Mouse (Mus musculus): ENCODE results near the gene Olfr476. TPM values are rescaled to one million over a fixed set of nuclear protein-coding genes. Genes with fewer than 3 reads are reported as not detected.
"Not testable (repeated sequence)": the region's sequence is repeated elsewhere in the genome, so short reads cannot be mapped to it uniquely, and the experiment has no call there.

The Olfr476 gene
- total RNA-seq (2014; rRNA removed) (not detected in 2 replicates), polyA plus RNA-seq (2015; fragmentation: Nextera tagmentation; extraction: Ambion mirVana) (not detected in 2 replicates)

DNA sequence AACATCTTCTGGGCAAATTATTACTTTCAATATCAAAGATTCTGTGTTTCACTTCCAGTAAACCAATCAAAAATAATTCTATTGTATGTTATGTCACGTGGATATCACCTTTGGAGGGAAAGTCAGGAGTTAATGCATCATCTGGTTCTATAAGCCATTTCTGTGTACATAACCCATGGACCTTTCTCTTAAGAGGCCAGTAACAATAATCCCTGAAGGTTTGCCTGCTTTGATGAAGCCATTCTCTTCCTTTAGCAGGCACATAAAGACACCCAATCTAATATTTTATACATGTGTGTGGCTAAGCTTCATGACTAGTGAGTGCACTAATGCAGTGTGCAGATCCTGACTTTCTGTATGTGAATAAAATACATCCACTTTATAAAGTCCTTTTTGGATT is at the start of gene Olfr476:
Gene Olfr476, plus strand, starts transcription at position 301 of the 400 bp plus-strand sequence.
- WGBS: 60% methylated on average over 1 of the region's 1 CpGs
- Histone ChIP-seq H3K9me3 (ENCODE audit: low read length) (no peaks in the 10 kb centered on the region), H3K4me2 (ENCODE audit: low read depth) (no peak within 1 kb of the TSS), H3K27ac (ENCODE audit: low read depth, low read length) (no peak within 1 kb of the TSS), H3K27me3 (ENCODE audit: insufficient read depth, low read length) (no peaks in the 10 kb centered on the region), H3K9ac (no peak within 1 kb of the TSS), H3K4me1 (ENCODE audit: insufficient read depth) (no peaks in the 10 kb centered on the region), H3K36me3 (ENCODE audit: insufficient read depth) (no peaks in the 10 kb centered on the region), H3K4me3 (ENCODE audit: low read depth, low read length) (no peak within 1 kb of the TSS)
- no peak for ATAC-seq
- no peak for DNase-seq
- no peak for TF ChIP-seq CTCF (IDR thresholded peaks at IDR 0.05; ENCODE audit: low read depth)

DNA sequence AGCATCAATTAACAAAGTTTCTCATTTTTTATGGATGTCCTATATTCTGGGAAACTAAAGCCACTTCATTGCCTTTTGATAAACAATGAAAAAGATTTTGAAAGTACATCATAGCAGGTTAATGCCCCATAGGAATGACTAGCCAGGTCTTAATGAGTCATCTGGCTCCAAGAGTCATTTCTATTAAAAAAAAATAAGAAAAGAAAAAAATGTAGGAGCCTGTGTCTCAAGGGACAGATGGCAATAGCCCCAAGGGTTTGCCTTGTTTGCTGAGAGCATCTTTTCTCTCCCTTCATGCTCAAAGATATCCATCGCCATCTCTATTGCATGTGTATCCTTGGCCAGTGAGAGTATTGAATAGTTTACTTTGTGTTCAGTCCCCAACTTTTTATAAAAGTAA is 34.5 kb upstream of the Olfr476 start, which contains the start of gene Olfr473:
Gene Olfr473, plus strand, starts transcription at position 301 of the 400 bp plus-strand sequence.
- no peak for TF ChIP-seq CTCF (IDR thresholded peaks at IDR 0.05; ENCODE audit: low read depth)
- ATAC-seq (no peak), DNase-seq (no peak)
- Histone ChIP-seq H3K9ac (no peak within 1 kb of the TSS), H3K4me2 (ENCODE audit: low read depth) (no peak within 1 kb of the TSS), H3K4me1 (ENCODE audit: insufficient read depth) (no peaks in the 10 kb centered on the region), H3K27ac (ENCODE audit: low read depth, low read length) (no peak within 1 kb of the TSS), H3K36me3 (ENCODE audit: insufficient read depth) (no peaks in the 10 kb centered on the region), H3K9me3 (ENCODE audit: low read length) (no peaks in the 10 kb centered on the region), H3K27me3 (ENCODE audit: insufficient read depth, low read length) (no peaks in the 10 kb centered on the region), H3K4me3 (ENCODE audit: low read depth, low read length) (no peak within 1 kb of the TSS)
- 97% methylated on average over 1 of the region's 1 CpGs for WGBS

DNA sequence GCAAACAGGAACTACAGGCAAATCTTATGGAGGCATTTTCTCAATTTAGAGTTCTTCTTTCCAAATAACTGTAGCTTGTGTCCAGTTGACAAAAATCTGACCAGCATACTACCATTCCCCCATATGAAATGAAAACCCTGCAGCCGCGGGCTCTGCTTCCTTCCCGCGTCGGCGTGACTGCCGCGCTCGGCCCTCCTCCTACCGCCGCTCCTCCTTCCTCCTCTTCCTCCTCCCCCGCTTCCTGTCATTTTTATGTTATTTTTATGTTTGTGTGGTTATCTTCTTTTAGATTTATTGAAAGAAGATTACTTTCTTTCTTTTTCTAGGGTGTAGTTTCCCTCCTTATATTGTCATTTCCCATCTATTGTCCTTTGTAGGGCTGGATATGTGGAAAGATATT is 12.1 kb upstream of the Olfr476 start:
- H3K4me3 ChIP-seq (ENCODE audit: low read depth, low read length); H3K9ac ChIP-seq; ATAC-seq; H3K4me1 ChIP-seq (ENCODE audit: insufficient read depth); H3K9me3 ChIP-seq (ENCODE audit: low read length); DNase-seq; H3K27me3 ChIP-seq (ENCODE audit: insufficient read depth, low read length); H3K36me3 ChIP-seq (ENCODE audit: insufficient read depth); H3K4me2 ChIP-seq (ENCODE audit: low read depth); H3K27ac ChIP-seq (ENCODE audit: low read depth, low read length): not testable (repeated sequence)
- 98% methylated on average over 12 of the region's 12 CpGs for WGBS

DNA sequence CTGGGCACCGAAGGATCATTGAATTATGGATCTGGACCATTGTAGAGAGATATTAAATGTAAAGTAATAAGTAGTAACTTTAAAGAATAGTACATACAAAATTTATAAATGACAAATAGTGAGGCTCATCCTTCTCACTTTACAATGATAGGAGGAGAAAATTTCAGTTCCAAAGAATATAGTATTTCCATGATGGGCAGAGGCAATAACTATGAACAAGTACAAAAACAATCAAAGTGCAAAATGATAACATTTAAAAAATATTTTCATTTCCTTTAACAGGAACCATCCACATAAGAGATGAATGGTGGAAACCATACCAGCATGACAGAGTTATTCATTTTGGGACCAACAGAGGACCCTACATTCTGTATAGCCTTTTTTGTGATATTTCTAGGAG is 10.3 kb upstream of the Olfr476 start, which contains the start of gene Olfr474:
Gene Olfr474, plus strand, starts transcription at position 301 of the 400 bp plus-strand sequence.
- no peak for ATAC-seq
- DNase-seq: no peak
- Histone ChIP-seq H3K27ac (ENCODE audit: low read depth, low read length) (no peak within 1 kb of the TSS), H3K9ac (no peak within 1 kb of the TSS), H3K4me2 (ENCODE audit: low read depth) (no peak within 1 kb of the TSS), H3K9me3 (ENCODE audit: low read length) (no peaks in the 10 kb centered on the region), H3K4me1 (ENCODE audit: insufficient read depth) (no peaks in the 10 kb centered on the region), H3K4me3 (ENCODE audit: low read depth, low read length) (no peak within 1 kb of the TSS), H3K27me3 (ENCODE audit: insufficient read depth, low read length) (no peaks in the 10 kb centered on the region), H3K36me3 (ENCODE audit: insufficient read depth) (no peaks in the 10 kb centered on the region)
- 75% methylated on average over 1 of the region's 1 CpGs for WGBS
- no peak for TF ChIP-seq CTCF (IDR thresholded peaks at IDR 0.05; ENCODE audit: low read depth)

DNA sequence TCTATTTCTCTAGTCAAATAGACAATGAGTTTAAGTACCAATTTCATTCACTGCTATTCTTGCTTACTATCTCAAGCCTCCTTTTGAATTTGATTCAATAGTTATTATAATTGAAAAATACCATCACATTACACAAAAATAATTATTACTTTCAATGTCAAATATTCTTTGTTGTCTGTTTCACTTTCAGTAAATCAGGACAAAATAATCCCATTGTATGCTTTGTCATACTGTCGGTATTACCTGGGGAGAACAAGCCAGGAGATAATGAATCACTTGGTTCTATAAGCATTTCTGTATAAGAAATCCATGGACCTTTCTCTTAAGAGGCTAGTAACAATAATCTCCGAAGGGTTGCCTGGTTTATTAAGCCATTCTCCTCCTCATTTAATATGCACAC is 21.8 kb downstream of the Olfr476 start, which contains the start of gene Olfr477:
Gene Olfr477, plus strand, starts transcription at position 301 of the 400 bp plus-strand sequence.
- H3K4me3 ChIP-seq (ENCODE audit: low read depth, low read length): no peak within 1 kb of the TSS
- H3K9me3 ChIP-seq (ENCODE audit: low read length): no peaks in the 10 kb centered on the region
- H3K4me1 ChIP-seq (ENCODE audit: insufficient read depth): no peaks in the 10 kb centered on the region
- no peaks in the 10 kb centered on the region for H3K27me3 ChIP-seq (ENCODE audit: insufficient read depth, low read length)
- H3K36me3 ChIP-seq (ENCODE audit: insufficient read depth): no peaks in the 10 kb centered on the region
- ATAC-seq (no peak), DNase-seq (no peak)
- H3K9ac ChIP-seq: no peak within 1 kb of the TSS
- no peak for TF ChIP-seq CTCF (IDR thresholded peaks at IDR 0.05; ENCODE audit: low read depth)
- H3K27ac ChIP-seq (ENCODE audit: low read depth, low read length): no peak within 1 kb of the TSS
- H3K4me2 ChIP-seq (ENCODE audit: low read depth): no peak within 1 kb of the TSS
- WGBS: 70% methylated on average over 2 of the region's 2 CpGs

DNA sequence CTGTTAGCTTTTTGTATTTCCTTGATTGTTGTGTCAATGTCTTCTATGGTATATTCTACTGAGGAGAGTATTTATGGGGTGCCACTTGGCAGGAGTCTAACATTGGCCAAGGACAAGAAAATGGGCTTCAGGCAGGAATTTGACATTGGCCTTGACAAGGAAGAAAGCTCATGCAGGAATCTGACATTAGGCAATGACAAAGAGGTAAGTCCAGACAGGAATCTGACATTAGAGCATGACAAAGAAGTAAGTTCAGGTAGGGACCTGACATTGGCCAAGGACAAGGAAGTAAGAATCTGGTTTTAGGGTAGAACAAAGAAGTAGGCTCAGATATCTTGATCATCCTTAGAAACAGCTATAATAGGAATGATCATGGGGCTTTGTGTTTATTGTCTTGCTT is 49.7 kb downstream of the Olfr476 start:
- not testable (repeated sequence) for H3K27ac ChIP-seq (ENCODE audit: low read depth, low read length); ATAC-seq; H3K27me3 ChIP-seq (ENCODE audit: insufficient read depth, low read length); H3K9ac ChIP-seq; H3K36me3 ChIP-seq (ENCODE audit: insufficient read depth); H3K4me2 ChIP-seq (ENCODE audit: low read depth); H3K9me3 ChIP-seq (ENCODE audit: low read length); H3K4me1 ChIP-seq (ENCODE audit: insufficient read depth); H3K4me3 ChIP-seq (ENCODE audit: low read depth, low read length); DNase-seq

Other genes starting within 250 kb of the Olfr476 start
- 0.15 TPM in 1 of 2 replicates, not detected in the other for gene Cyb5r2, start 206.8 kb upstream of the Olfr476 start, total RNA-seq (2014; rRNA removed)
- 0.18 TPM in 1 of 2 replicates, not detected in the other for gene Cyb5r2, start 206.8 kb upstream of the Olfr476 start, polyA plus RNA-seq (2015; fragmentation: Nextera tagmentation; extraction: Ambion mirVana)
- not detected in 2 replicates for gene Ovch2, start 163.6 kb upstream of the Olfr476 start, total RNA-seq (2014; rRNA removed)
- not detected in 2 replicates for gene Ovch2, start 163.6 kb upstream of the Olfr476 start, polyA plus RNA-seq (2015; fragmentation: Nextera tagmentation; extraction: Ambion mirVana)
- gene Olfr467, start 152.5 kb upstream of the Olfr476 start, total RNA-seq (2014; rRNA removed): not detected in 2 replicates
- not detected in 2 replicates for gene Olfr467, start 152.5 kb upstream of the Olfr476 start, polyA plus RNA-seq (2015; fragmentation: Nextera tagmentation; extraction: Ambion mirVana)
- not detected in 2 replicates for gene Olfr469, start 139.3 kb upstream of the Olfr476 start, total RNA-seq (2014; rRNA removed)
- not detected in 2 replicates for gene Olfr469, start 139.3 kb upstream of the Olfr476 start, polyA plus RNA-seq (2015; fragmentation: Nextera tagmentation; extraction: Ambion mirVana)
- not detected in 2 replicates for gene Olfr470, start 117.3 kb upstream of the Olfr476 start, total RNA-seq (2014; rRNA removed)
- not detected in 2 replicates for gene Olfr470, start 117.3 kb upstream of the Olfr476 start, polyA plus RNA-seq (2015; fragmentation: Nextera tagmentation; extraction: Ambion mirVana)
- gene Olfr472, start 66.9 kb upstream of the Olfr476 start, total RNA-seq (2014; rRNA removed): not detected in 2 replicates
- not detected in 2 replicates for gene Olfr472, start 66.9 kb upstream of the Olfr476 start, polyA plus RNA-seq (2015; fragmentation: Nextera tagmentation; extraction: Ambion mirVana)
- gene Olfr473, start 34.4 kb upstream of the Olfr476 start, total RNA-seq (2014; rRNA removed): not detected in 2 replicates
- not detected in 2 replicates for gene Olfr473, start 34.4 kb upstream of the Olfr476 start, polyA plus RNA-seq (2015; fragmentation: Nextera tagmentation; extraction: Ambion mirVana)
- not detected in 2 replicates for gene Olfr474, start 10.2 kb upstream of the Olfr476 start, total RNA-seq (2014; rRNA removed)
- gene Olfr474, start 10.2 kb upstream of the Olfr476 start, polyA plus RNA-seq (2015; fragmentation: Nextera tagmentation; extraction: Ambion mirVana): not detected in 2 replicates
- not detected in 2 replicates for gene Olfr477, start 21.9 kb downstream of the Olfr476 start, total RNA-seq (2014; rRNA removed)
- not detected in 2 replicates for gene Olfr477, start 21.9 kb downstream of the Olfr476 start, polyA plus RNA-seq (2015; fragmentation: Nextera tagmentation; extraction: Ambion mirVana)
- not detected in 2 replicates for gene Olfr478, start 69.2 kb downstream of the Olfr476 start, total RNA-seq (2014; rRNA removed)
- not detected in 2 replicates for gene Olfr478, start 69.2 kb downstream of the Olfr476 start, polyA plus RNA-seq (2015; fragmentation: Nextera tagmentation; extraction: Ambion mirVana)
- gene Olfr479, start 85.9 kb downstream of the Olfr476 start, total RNA-seq (2014; rRNA removed): not detected in 2 replicates
- gene Olfr479, start 85.9 kb downstream of the Olfr476 start, polyA plus RNA-seq (2015; fragmentation: Nextera tagmentation; extraction: Ambion mirVana): not detected in 2 replicates
- gene Olfr480, start 102.5 kb downstream of the Olfr476 start, total RNA-seq (2014; rRNA removed): not detected in 2 replicates
- gene Olfr480, start 102.5 kb downstream of the Olfr476 start, polyA plus RNA-seq (2015; fragmentation: Nextera tagmentation; extraction: Ambion mirVana): not detected in 2 replicates
- not detected in 2 replicates for gene Olfr481, start 115.1 kb downstream of the Olfr476 start, total RNA-seq (2014; rRNA removed)
- gene Olfr481, start 115.1 kb downstream of the Olfr476 start, polyA plus RNA-seq (2015; fragmentation: Nextera tagmentation; extraction: Ambion mirVana): not detected in 2 replicates
- gene Olfr482, start 132.8 kb downstream of the Olfr476 start, total RNA-seq (2014; rRNA removed): not detected in 2 replicates
- gene Olfr482, start 132.8 kb downstream of the Olfr476 start, polyA plus RNA-seq (2015; fragmentation: Nextera tagmentation; extraction: Ambion mirVana): 0.08 TPM in 1 of 2 replicates, not detected in the other
- not detected in 2 replicates for gene Olfr483, start 136.0 kb downstream of the Olfr476 start, total RNA-seq (2014; rRNA removed)
- not detected in 2 replicates for gene Olfr483, start 136.0 kb downstream of the Olfr476 start, polyA plus RNA-seq (2015; fragmentation: Nextera tagmentation; extraction: Ambion mirVana)
- gene Olfr484, start 162.6 kb downstream of the Olfr476 start, total RNA-seq (2014; rRNA removed): not detected in 2 replicates
- not detected in 2 replicates for gene Olfr484, start 162.6 kb downstream of the Olfr476 start, polyA plus RNA-seq (2015; fragmentation: Nextera tagmentation; extraction: Ambion mirVana)
- gene Olfr485, start 195.1 kb downstream of the Olfr476 start, total RNA-seq (2014; rRNA removed): not detected in 2 replicates
- not detected in 2 replicates for gene Olfr485, start 195.1 kb downstream of the Olfr476 start, polyA plus RNA-seq (2015; fragmentation: Nextera tagmentation; extraction: Ambion mirVana)
- gene Olfr486, start 207.9 kb downstream of the Olfr476 start, total RNA-seq (2014; rRNA removed): not detected in 2 replicates
- gene Olfr486, start 207.9 kb downstream of the Olfr476 start, polyA plus RNA-seq (2015; fragmentation: Nextera tagmentation; extraction: Ambion mirVana): not detected in 2 replicates
- gene Olfr487, start 249.8 kb downstream of the Olfr476 start, total RNA-seq (2014; rRNA removed): not detected in 2 replicates
- not detected in 2 replicates for gene Olfr487, start 249.8 kb downstream of the Olfr476 start, polyA plus RNA-seq (2015; fragmentation: Nextera tagmentation; extraction: Ambion mirVana)